Mouse (Mus musculus): ENCODE data around the gene B3galnt1.

- TF ChIP-seq CTCF (IDR thresholded peaks at IDR 0.05; ENCODE audit: low read depth, low read length) = no peak
- TF ChIP-seq POLR2A (IDR thresholded peaks at IDR 0.05; ENCODE audit: borderline replicate concordance, low read depth, low read length) = no peak
Observed at GRCm38 (mm10) chr3:69549602-69550001, 49.2 kb downstream of the B3galnt1 start.
